Mouse (Mus musculus) hindbrain, embryonic 11.5 days (tissue): ENCODE measurements around the gene Il22ra1. TPM values are rescaled to one million over a fixed set of nuclear protein-coding genes. Genes with fewer than 3 reads are reported as not detected.

Source experiments
- ATAC-seq: fragments of 200-750 bp; cut with Nextera tagmentation; 2 replicates; pipeline ENCODE4 v1.8.0; 2017; ENCODE audit warnings: mild to moderate bottlenecking, moderate TSS enrichment, moderate library complexity; ENCODE audit not compliant: low FRiP score
- DNase-seq: peaks from one replicate; pipeline ENCODE4 v3.0.0-alpha.2; 2015; ENCODE audit warnings: low spot score
- H3K27ac ChIP-seq: fragments of 300-500 bp; sonication (generic); 2 replicates; pipeline ENCODE4 v1.5.1; 2014; ENCODE audit warnings: mild to moderate bottlenecking, low read depth, low read length
- H3K27me3 ChIP-seq: fragments of 300-500 bp; sonication (generic); 2 replicates; pipeline ENCODE4 v1.6.1; 2014; ENCODE audit warnings: mild to moderate bottlenecking, low read length, moderate library complexity, mixed read lengths; ENCODE audit not compliant: control insufficient read depth, insufficient read depth
- H3K36me3 ChIP-seq: fragments of 300-500 bp; sonication (generic); 2 replicates; pipeline ENCODE4 v1.6.1; 2014; ENCODE audit warnings: mild to moderate bottlenecking, low read length, moderate library complexity, mixed read lengths; ENCODE audit not compliant: control insufficient read depth, insufficient read depth
- H3K4me1 ChIP-seq: fragments of 300-500 bp; sonication (generic); replicated peaks from 2 replicates; pipeline ENCODE4 v1.6.1; 2014; ENCODE audit warnings: low read length, mixed read lengths; ENCODE audit not compliant: control insufficient read depth, insufficient read depth
- H3K4me2 ChIP-seq: fragments of 300-500 bp; sonication (generic); replicated peaks from 2 replicates; pipeline ENCODE4 v1.6.1; 2014; ENCODE audit warnings: mild to moderate bottlenecking, low read depth, low read length
- H3K4me3 ChIP-seq: fragments of 300-500 bp; sonication (generic); 2 replicates; pipeline ENCODE4 v1.5.1; 2014; ENCODE audit warnings: low read depth, low read length
- H3K9ac ChIP-seq: fragments of 300-500 bp; sonication (generic); 2 replicates; pipeline ENCODE4 v1.6.1; 2014; ENCODE audit warnings: low read depth, low read length
- H3K9me3 ChIP-seq: fragments of 300-500 bp; sonication (generic); 2 replicates; pipeline ENCODE4 v1.6.1; 2016; ENCODE audit warnings: low read length; ENCODE audit not compliant: control insufficient read depth
- WGBS: fragments of 180-500 bp; shearing (Covaris S2); extraction: QIAGEN DNeasy Blood & Tissue Kit; methylation state at CpG from one replicate; pipeline ENCODE4 v1.1.7; 2014; 5-methylcytosine and 5-hydroxymethylcytosine counted together
- polyA plus RNA-seq: library from polyadenylated mRNA; unstranded; fragments of >200 nt; fragmentation: Nextera tagmentation; extraction: Ambion mirVana; gene quantifications from 2 replicates; pipeline ENCODE4 v1.2.1, GENCODE M21; 2014

The Il22ra1 gene
- polyA plus RNA-seq, 1 experiment from 2014 or later = not detected

DNA sequence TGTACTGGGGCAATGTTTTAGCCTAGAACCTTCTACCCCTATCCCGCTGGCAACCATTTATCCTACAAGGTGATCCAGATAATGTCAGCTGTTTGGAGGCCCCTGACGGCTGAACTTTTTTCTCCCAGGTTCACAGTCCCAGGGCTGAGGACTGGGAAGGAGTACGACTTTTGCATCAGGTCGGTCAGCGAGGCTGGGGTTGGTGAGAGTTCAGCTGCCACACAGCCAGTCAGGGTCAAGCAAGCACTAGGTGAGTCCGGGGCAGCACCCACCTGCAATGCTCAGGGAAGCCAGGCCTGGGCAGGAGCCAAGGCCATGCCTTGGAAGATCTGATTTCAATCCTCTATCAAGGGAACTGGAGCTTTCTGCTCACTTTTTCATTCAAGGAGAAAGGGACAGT is 59.3 kb downstream of the Il22ra1 start:
- H3K4me2 ChIP-seq = no peak overlapping the region
- no peaks in the 10 kb centered on the region for H3K36me3 ChIP-seq
- no peaks in the 10 kb centered on the region for H3K4me1 ChIP-seq
- no peak overlapping the region for H3K27ac ChIP-seq
- ATAC-seq (no peak), DNase-seq (no peak)
- H3K9ac ChIP-seq = no peak overlapping the region
- no peaks in the 10 kb centered on the region for H3K9me3 ChIP-seq
- H3K27me3 ChIP-seq = no peaks in the 10 kb centered on the region
- 84% methylated on average over 6 of the region's 6 CpGs for WGBS
- no peak overlapping the region for H3K4me3 ChIP-seq

DNA sequence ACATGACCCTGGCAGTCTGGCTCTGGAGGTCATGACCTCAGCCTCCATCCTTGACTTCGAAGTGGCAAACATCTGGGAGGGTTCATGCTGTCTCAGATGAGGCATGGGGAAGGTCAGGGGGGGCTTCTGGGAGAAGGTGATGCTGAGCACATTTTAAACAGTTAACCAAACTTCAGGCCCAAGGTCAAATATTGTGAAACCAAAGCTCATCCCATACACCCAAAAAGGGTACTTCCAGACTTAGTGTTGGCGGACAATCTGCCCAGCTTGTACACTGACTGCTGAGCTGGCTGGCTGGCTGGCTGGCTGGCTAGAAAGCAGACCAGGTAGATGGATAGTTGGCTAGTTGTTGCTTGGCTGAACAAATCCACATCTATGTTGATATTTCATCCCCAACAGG is 61.2 kb downstream of the Il22ra1 start:
- Histone ChIP-seq H3K4me1 (no peaks in the 10 kb centered on the region), H3K9me3 (no peaks in the 10 kb centered on the region), H3K4me3 (no peak overlapping the region), H3K36me3 (no peaks in the 10 kb centered on the region), H3K4me2 (no peak overlapping the region), H3K27ac (no peak overlapping the region), H3K27me3 (no peaks in the 10 kb centered on the region), H3K9ac (no peak overlapping the region)
- ATAC-seq = no peak
- no peak for DNase-seq
- WGBS = 73% methylated on average over 2 of the region's 2 CpGs

DNA sequence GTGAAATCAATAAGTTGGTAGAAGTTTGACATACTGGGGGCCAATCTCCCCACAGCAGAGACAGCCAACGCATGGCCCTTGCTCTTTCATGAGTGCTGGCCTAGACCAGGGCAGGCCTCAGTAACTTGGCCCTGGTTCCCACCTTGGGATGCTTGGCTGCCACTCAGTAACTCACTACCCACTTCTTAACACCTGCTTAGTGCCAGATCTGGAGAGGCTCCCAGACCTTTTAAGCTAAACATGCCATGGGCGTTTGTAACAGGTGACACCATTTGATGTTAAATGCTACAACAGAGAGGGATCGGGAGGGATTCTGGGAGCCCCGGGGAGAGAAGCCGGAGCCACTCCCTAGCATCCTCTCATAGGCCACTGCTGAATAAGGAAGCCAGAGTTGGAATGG is 64.8 kb downstream of the Il22ra1 start:
- no peak for DNase-seq
- Histone ChIP-seq H3K4me3 (no peak overlapping the region), H3K9ac (no peak overlapping the region), H3K27ac (no peak overlapping the region), H3K27me3 (0 out of 2 replicates have a peak, but pooled peaks cover 2% of the 10 kb centered on the region), H3K4me1 (no peaks in the 10 kb centered on the region), H3K9me3 (no peaks in the 10 kb centered on the region), H3K4me2 (no peak overlapping the region), H3K36me3 (no peaks in the 10 kb centered on the region)
- WGBS = 95% methylated on average over 5 of the region's 5 CpGs
- no peak for ATAC-seq

DNA sequence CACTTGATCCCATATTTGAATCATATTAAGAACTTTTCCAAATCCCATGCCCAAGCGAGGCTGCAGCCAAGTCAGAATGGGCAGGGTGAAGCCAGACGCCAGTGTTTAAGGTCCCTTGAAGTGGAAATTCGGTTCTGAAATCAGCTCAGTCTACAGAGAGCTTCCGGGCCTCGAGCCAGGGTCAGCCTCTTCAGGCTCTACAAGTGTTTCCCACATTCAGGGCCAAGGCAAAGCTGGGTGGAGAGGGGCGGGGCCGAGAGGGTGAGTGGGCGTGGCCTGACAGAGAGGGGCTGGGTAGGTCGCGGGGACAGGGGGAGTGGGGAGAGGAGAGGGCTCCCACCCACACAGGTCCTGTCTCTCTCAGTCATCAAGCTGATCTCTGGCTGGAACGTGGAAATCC is 70.0 kb downstream of the Il22ra1 start:
- Histone ChIP-seq H3K4me1 (no peaks in the 10 kb centered on the region), H3K9me3 (no peaks in the 10 kb centered on the region), H3K9ac (no peak overlapping the region), H3K4me3 (no peak overlapping the region), H3K36me3 (no peaks in the 10 kb centered on the region), H3K4me2 (no peak overlapping the region; the same call in 1 of the 2 replicates), H3K27me3 (0 out of 2 replicates have a peak, but pooled peaks cover 2% of the 10 kb centered on the region), H3K27ac (no peak overlapping the region)
- ATAC-seq (no peak), DNase-seq (no peak)
- 37% methylated on average over 11 of the region's 11 CpGs for WGBS

- H3K9ac ChIP-seq = no peak overlapping the region
- H3K36me3 ChIP-seq = no peaks in the 10 kb centered on the region
- WGBS = 23% methylated on average over 8 of the region's 8 CpGs
- no peak overlapping the region for H3K27ac ChIP-seq
- H3K9me3 ChIP-seq = no peaks in the 10 kb centered on the region
- H3K27me3 ChIP-seq = no peaks in the 10 kb centered on the region
- no peak overlapping the region for H3K4me2 ChIP-seq
- no peak for ATAC-seq
- no peaks in the 10 kb centered on the region for H3K4me1 ChIP-seq
- peak; percentile 95 for DNase-seq
- no peak overlapping the region for H3K4me3 ChIP-seq
Observed at GRCm38 (mm10) chr4:135801543-135801942, 73.6 kb downstream of the Il22ra1 start.

Other genes starting within 250 kb of the Il22ra1 start
- 0.79 and 1.0 TPM in 2 replicates for gene Stpg1, start 233.4 kb upstream of the Il22ra1 start, polyA plus RNA-seq
- gene Nipal3, start 233.1 kb upstream of the Il22ra1 start, polyA plus RNA-seq = 2.7 and 5.8 TPM in 2 replicates
- gene Grhl3, start 154.5 kb upstream of the Il22ra1 start, polyA plus RNA-seq = 3.7 and 4.4 TPM in 2 replicates
- 0.25 and 0.71 TPM in 2 replicates for gene Ifnlr1, start 41.9 kb upstream of the Il22ra1 start, polyA plus RNA-seq
- gene Myom3, start 31.5 kb downstream of the Il22ra1 start, polyA plus RNA-seq = 0.22 and 0.25 TPM in 2 replicates
- gene Srsf10, start 127.6 kb downstream of the Il22ra1 start, polyA plus RNA-seq = 390 and 420 TPM in 2 replicates
- gene Pnrc2, start 145.7 kb downstream of the Il22ra1 start, polyA plus RNA-seq = 213 and 226 TPM in 2 replicates
- 0.08 and 0.47 TPM in 2 replicates for gene Cnr2, start 167.2 kb downstream of the Il22ra1 start, polyA plus RNA-seq
- gene Fuca1, start 192.6 kb downstream of the Il22ra1 start, polyA plus RNA-seq = 44.5 and 50.4 TPM in 2 replicates
- gene Hmgcl, start 218.3 kb downstream of the Il22ra1 start, polyA plus RNA-seq = 54.0 and 60.7 TPM in 2 replicates
- gene Gale, start 235.6 kb downstream of the Il22ra1 start, polyA plus RNA-seq = 27.9 and 28.1 TPM in 2 replicates
- 143 and 150 TPM in 2 replicates for gene Lypla2, start 244.5 kb downstream of the Il22ra1 start, polyA plus RNA-seq